Mouse (Mus musculus): ENCODE data around the gene Cyp2d11. TPM values are rescaled to one million over a fixed set of nuclear protein-coding genes. Genes with fewer than 3 reads are reported as not detected.

Cyp2d11 gene
- polyA plus RNA-seq, 1 experiment from 2014 or later = not detected

DNA sequence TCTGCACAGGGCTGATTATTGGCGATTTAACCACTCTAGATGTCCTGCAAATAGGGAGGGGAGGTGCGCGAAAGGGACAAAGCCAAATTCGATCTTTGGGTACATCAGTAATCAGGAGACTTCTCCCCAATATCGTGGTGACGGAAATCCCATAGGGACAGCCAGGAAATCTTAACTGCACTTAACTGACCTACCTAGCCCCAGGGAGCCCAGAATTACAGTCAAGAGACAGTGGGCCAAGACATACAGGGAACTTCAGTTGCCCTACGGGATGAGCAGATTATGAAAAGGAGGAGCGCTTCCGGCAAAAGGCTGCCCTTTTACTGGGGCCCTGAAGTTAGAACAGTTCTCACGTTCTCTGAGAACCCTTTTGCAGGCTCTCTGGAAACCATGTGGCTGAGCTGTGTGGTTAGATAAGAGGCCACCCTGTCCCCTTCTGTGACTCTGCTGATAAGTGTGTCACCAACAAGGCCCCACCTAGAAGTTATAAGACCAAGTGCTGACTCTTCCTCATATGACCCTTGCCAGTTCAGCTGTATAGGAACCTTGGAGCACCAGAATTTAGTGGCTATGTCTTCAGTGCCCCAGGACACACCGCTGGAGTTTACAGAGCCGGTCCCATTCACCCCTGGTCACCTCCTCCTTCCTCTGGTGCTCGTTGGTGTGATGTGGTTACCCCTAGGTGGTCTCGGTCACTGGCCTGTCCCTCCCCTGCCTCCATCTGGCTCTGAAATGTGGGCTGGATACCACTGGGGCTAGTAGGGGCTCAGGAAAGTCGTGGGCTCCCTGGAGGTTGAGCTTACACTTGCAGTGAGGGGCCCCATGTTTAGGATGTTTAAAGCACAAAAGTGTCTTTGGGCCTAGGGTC is 51.9 kb downstream of the Cyp2d11 start:
- Histone ChIP-seq H3K4me3 (replicated peaks) (peak overlapping the region; percentile 49), H3K4me1 (replicated peaks) (peaks cover 31% of the 10 kb centered on the region), H3K36me3 (0 out of 2 replicates have a peak, but pooled peaks cover 2% of the 10 kb centered on the region), H3K9ac (replicated peaks) (peak overlapping the region; percentile 76), H3K9me3 (no peaks in the 10 kb centered on the region), H3K27ac (peak overlapping the region; percentile 64; the same call in 1 of the 2 replicates), H3K27me3 (peaks cover 9% of the 10 kb centered on the region), H3K4me2 (peak overlapping the region; percentile 71)
- 65% methylated on average over 15 of the region's 15 CpGs for WGBS
- ATAC-seq (ENCODE audit: insufficient number of reproducible peaks, insufficient read depth, low FRiP score, low TSS enrichment, low read depth) = no peak

DNA sequence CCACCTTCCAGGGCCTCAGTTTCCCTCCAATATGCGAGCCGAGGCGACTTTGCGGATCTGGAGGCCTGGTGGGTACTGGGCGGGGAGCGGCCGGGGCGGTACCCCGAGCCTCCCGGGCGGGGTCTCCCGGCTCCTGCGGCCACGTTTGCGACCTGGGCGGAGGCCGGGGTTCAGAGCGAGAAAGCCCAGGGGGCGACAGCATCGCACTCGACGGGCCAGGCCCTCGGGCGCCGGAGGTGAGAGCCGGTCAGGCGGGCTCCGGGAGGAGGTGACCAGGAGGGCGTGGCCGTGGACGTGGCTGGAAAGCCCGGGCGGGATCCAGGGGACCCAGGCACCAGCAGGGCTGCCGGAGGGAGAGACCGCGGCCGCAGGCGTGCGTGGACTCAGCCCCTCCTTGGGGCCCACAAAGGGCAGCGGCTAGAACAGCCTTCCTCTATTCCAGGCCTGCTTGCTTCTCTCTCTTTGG is 52.8 kb downstream of the Cyp2d11 start:
- ATAC-seq (ENCODE audit: insufficient number of reproducible peaks, insufficient read depth, low FRiP score, low TSS enrichment, low read depth) = no peak

DNA sequence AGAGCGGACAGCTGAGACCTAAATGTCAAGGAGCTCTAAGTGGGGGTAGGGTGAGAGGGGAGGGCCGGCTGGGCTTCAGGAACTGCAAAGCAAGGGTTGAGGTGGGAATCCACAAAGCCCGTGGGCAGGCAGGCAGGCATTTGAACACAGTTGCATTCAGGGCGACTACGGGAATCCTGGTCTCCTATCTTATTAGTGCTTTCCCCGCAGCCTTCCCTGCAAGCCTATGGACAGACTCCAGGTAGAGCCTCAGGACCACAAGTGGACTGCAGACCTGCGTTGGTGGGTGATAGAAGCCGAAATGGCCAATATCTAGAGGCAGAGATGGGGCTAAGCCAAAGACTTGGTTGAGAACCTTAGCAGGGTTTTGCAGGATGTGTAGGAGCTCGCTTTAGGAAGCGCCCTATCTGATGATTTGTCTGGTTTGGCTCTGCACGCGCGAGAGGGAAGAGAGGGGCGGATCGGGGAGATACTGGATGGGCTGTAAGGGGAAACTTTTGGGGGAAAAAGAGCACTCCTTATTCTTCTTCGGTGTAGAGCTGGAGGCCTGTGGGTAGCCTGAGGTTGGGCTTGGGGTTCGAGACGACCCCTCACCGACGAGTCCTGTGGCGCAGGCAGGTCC is 53.3 kb downstream of the Cyp2d11 start:
- ATAC-seq (ENCODE audit: insufficient number of reproducible peaks, insufficient read depth, low FRiP score, low TSS enrichment, low read depth) = no peak
- Histone ChIP-seq H3K27me3 (peaks cover 9% of the 10 kb centered on the region), H3K9ac (replicated peaks) (peak overlapping the region; percentile 76), H3K4me3 (replicated peaks) (peak overlapping the region; percentile 49), H3K4me2 (peak overlapping the region; percentile 71), H3K27ac (peak overlapping the region; percentile 64; the same call in 1 of the 2 replicates), H3K9me3 (no peaks in the 10 kb centered on the region), H3K36me3 (peaks cover 14% of the 10 kb centered on the region), H3K4me1 (replicated peaks) (peaks cover 39% of the 10 kb centered on the region)
- WGBS = 45% methylated on average over 21 of the region's 21 CpGs

More for the DNA sequence above, 52.8 kb downstream of the Cyp2d11 start:
- Histone ChIP-seq H3K36me3 (peaks cover 9% of the 10 kb centered on the region), H3K9ac (replicated peaks) (peak overlapping the region; percentile 76), H3K4me1 (replicated peaks) (peaks cover 35% of the 10 kb centered on the region), H3K4me3 (replicated peaks) (peak overlapping the region; percentile 49), H3K9me3 (no peaks in the 10 kb centered on the region), H3K4me2 (peak overlapping the region; percentile 71), H3K27ac (peak overlapping the region; percentile 64), H3K27me3 (peaks cover 9% of the 10 kb centered on the region)
- 3% methylated on average over 40 of the region's 40 CpGs for WGBS

DNA sequence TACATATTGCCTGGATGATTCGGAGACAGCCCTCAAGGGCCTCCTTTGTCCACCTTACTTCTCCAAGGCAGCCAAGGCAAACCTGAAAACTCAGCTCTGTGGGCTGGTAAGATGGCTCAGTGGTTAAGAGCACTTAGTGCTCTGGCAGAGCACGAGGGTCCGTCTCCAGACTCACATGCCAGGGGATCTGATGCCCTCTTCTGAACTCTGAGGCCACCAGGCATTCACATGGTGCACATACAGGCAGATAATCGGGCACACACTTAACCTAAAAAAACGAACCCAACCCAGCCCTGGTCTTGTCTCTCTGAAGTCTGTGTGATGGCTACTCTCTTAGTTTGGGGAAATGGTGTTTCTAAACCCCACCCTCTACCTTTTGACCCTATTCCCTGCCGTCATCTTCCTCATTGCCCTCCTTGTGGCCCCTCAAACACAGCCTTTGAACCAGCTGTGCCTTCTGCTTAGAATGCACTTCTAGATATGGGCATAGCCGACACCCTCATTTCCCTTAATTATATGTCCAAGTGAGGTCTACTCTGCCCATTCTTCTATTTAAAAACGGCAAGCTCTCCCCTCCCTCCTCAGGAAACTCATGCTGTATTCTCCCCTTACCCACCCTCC is 54.1 kb downstream of the Cyp2d11 start:
- 75% methylated on average over 8 of the region's 8 CpGs for WGBS
- H3K27ac ChIP-seq = no peak overlapping the region
- no peak overlapping the region for H3K4me3 ChIP-seq (replicated peaks)
- no peaks in the 10 kb centered on the region for H3K9me3 ChIP-seq
- H3K36me3 ChIP-seq = peaks cover 22% of the 10 kb centered on the region
- H3K27me3 ChIP-seq = peaks cover 9% of the 10 kb centered on the region
- ATAC-seq (ENCODE audit: insufficient number of reproducible peaks, insufficient read depth, low FRiP score, low TSS enrichment, low read depth) = no peak
- H3K4me2 ChIP-seq = no peak overlapping the region; the same call in 1 of the 2 replicates
- H3K4me1 ChIP-seq (replicated peaks) = peaks cover 39% of the 10 kb centered on the region
- no peak overlapping the region for H3K9ac ChIP-seq (replicated peaks)

Small RNAs within 50 kb of the gene (microRNA-seq; reads per million reads assigned to microRNA genes)
- gene Gm25990 (not detected), gene Gm27331 (not detected), gene Mir7684 (not detected)

Other genes starting within 250 kb of the Cyp2d11 start
- gene Srebf2, start 246.8 kb downstream of the Cyp2d11 start, polyA plus RNA-seq (2016; fragmentation: Nextera tagmentation; extraction: Ambion mirVana) = 186 and 188 TPM in 2 replicates
- gene Shisa8, start 181.2 kb downstream of the Cyp2d11 start, polyA plus RNA-seq (2016; fragmentation: Nextera tagmentation; extraction: Ambion mirVana) = 0.10 and 0.23 TPM in 2 replicates
- gene Tnfrsf13c, start 169.7 kb downstream of the Cyp2d11 start, polyA plus RNA-seq (2016; fragmentation: Nextera tagmentation; extraction: Ambion mirVana) = 0.10 TPM in 1 of 2 replicates, not detected in the other
- 75.5 and 75.7 TPM in 2 replicates for gene Cenpm, start 149.3 kb downstream of the Cyp2d11 start, polyA plus RNA-seq (2016; fragmentation: Nextera tagmentation; extraction: Ambion mirVana)
- gene 1500009C09Rik, start 141.6 kb downstream of the Cyp2d11 start, polyA plus RNA-seq (2016; fragmentation: Nextera tagmentation; extraction: Ambion mirVana) = not detected in 2 replicates
- gene Sept3, start 119.1 kb downstream of the Cyp2d11 start, polyA plus RNA-seq (2016; fragmentation: Nextera tagmentation; extraction: Ambion mirVana) = 45.5 and 46.3 TPM in 2 replicates
- not detected in 2 replicates for gene Wbp2nl, start 95.1 kb downstream of the Cyp2d11 start, polyA plus RNA-seq (2016; fragmentation: Nextera tagmentation; extraction: Ambion mirVana)
- gene Naga, start 55.1 kb downstream of the Cyp2d11 start, polyA plus RNA-seq (2016; fragmentation: Nextera tagmentation; extraction: Ambion mirVana) = 33.6 and 34.1 TPM in 2 replicates
- gene Pheta2, start 55.1 kb downstream of the Cyp2d11 start, polyA plus RNA-seq (2016; fragmentation: Nextera tagmentation; extraction: Ambion mirVana) = 11.0 and 11.3 TPM in 2 replicates
- 204 and 226 TPM in 2 replicates for gene Smdt1, start 55.1 kb downstream of the Cyp2d11 start, polyA plus RNA-seq (2016; fragmentation: Nextera tagmentation; extraction: Ambion mirVana)
- gene Ndufa6, start 39.7 kb downstream of the Cyp2d11 start, polyA plus RNA-seq (2016; fragmentation: Nextera tagmentation; extraction: Ambion mirVana) = 302 and 311 TPM in 2 replicates
- 3.3 and 5.2 TPM in 2 replicates for gene Cyp2d22, start 13.8 kb downstream of the Cyp2d11 start, polyA plus RNA-seq (2016; fragmentation: Nextera tagmentation; extraction: Ambion mirVana)
- gene Cyp2d10, start 13.2 kb upstream of the Cyp2d11 start, polyA plus RNA-seq (2016; fragmentation: Nextera tagmentation; extraction: Ambion mirVana) = not detected in 2 replicates
- gene Cyp2d9, start 39.4 kb upstream of the Cyp2d11 start, polyA plus RNA-seq (2016; fragmentation: Nextera tagmentation; extraction: Ambion mirVana) = not detected in 2 replicates
- not detected in 2 replicates for gene Cyp2d12, start 161.1 kb upstream of the Cyp2d11 start, polyA plus RNA-seq (2016; fragmentation: Nextera tagmentation; extraction: Ambion mirVana)
- gene Cyp2d34, start 226.9 kb upstream of the Cyp2d11 start, polyA plus RNA-seq (2016; fragmentation: Nextera tagmentation; extraction: Ambion mirVana) = not detected in 2 replicates

Measured in limb, embryonic 12.5 days (tissue).